Mouse (Mus musculus) CH12.LX (cell line): ENCODE measurements around the gene Txk. TPM values are rescaled to one million over a fixed set of nuclear protein-coding genes. Genes with fewer than 3 reads are reported as not detected.

Experiments
- DNase-seq: peaks from one replicate; pipeline ENCODE4 v3.0.0-alpha.2; 2013; ENCODE audit errors: extremely low read depth
- H3K27ac ChIP-seq: 2 replicates; pipeline ENCODE4 v1.5.1; 2012; ENCODE audit warnings: low read depth, mild to moderate bottlenecking, control low read depth, moderate library complexity; ENCODE audit not compliant: insufficient read depth
- H3K27me3 ChIP-seq: replicated peaks from 2 replicates; pipeline ENCODE3; 2012; ENCODE audit warnings: inconsistent platforms
- H3K36me3 ChIP-seq, 2 experiments: replicated peaks in 1 of 2; 2 replicates each; pipeline versions ENCODE3 to v1.6.1; 2012; ENCODE audit warnings: inconsistent platforms in 1 of 2, low read length in 1 of 2, mild to moderate bottlenecking in 1 of 2, mixed read lengths in 1 of 2, moderate library complexity in 1 of 2; ENCODE audit not compliant: control insufficient read depth in 1 of 2, insufficient read depth in 1 of 2
- H3K4me1 ChIP-seq, 2 experiments: 2 replicates each; pipeline ENCODE4 v1.6.1; 2012; ENCODE audit warnings: inconsistent platforms in 1 of 2, moderate library complexity in 1 of 2; ENCODE audit not compliant: insufficient read depth in 2 of 2, control insufficient read depth in 1 of 2
- H3K4me2 ChIP-seq: 2 replicates; pipeline ENCODE4 v1.6.1; 2012; ENCODE audit warnings: low read depth, mild to moderate bottlenecking, control low read depth; ENCODE audit not compliant: poor library complexity, insufficient read depth, severe bottlenecking
- H3K4me3 ChIP-seq, 3 experiments: fragments of 150-350 bp in 1 of 3; sonication (generic) in 1 of 3; replicated peaks in 1 of 3; 2 replicates each; pipeline versions ENCODE3 to v1.5.1; 2011 to 2012; ENCODE audit warnings: low read depth in 2 of 3, low read length in 2 of 3, mild to moderate bottlenecking in 2 of 3, moderate library complexity in 2 of 3, control low read depth in 1 of 3, improper control_type of control experiment in 1 of 3, inconsistent platforms in 1 of 3, mixed read lengths in 1 of 3; ENCODE audit not compliant: poor library complexity in 1 of 3
- H3K79me2 ChIP-seq: replicated peaks from 2 replicates; pipeline ENCODE4 v1.6.1; 2012; ENCODE audit warnings: mild to moderate bottlenecking, moderate library complexity; ENCODE audit not compliant: control insufficient read depth, poor library complexity, insufficient read depth, severe bottlenecking; ENCODE audit errors: extremely low read depth
- H3K9ac ChIP-seq: 2 replicates; pipeline ENCODE4 v1.6.1; 2012; ENCODE audit warnings: low read depth, mild to moderate bottlenecking, control low read depth, moderate library complexity; ENCODE audit not compliant: insufficient read depth
- H3K9me3 ChIP-seq: replicated peaks from 2 replicates; pipeline ENCODE3; 2012; ENCODE audit warnings: low read length, inconsistent platforms, mixed read lengths
- CHD2 ChIP-seq: IDR thresholded peaks from 2 replicates; pipeline ENCODE4 v1.6.1; 2011; ENCODE audit warnings: low read length, improper control_type of control experiment
- CTCF ChIP-seq, 2 experiments: IDR thresholded peaks in 1 of 2; conservative IDR thresholded peaks in 1 of 2; 2 replicates each; pipeline ENCODE4 v1.5.1; 2011 to 2012; ENCODE audit warnings: low read depth in 2 of 2, low read length in 2 of 2, improper control_type of control experiment in 1 of 2, inconsistent platforms in 1 of 2, mild to moderate bottlenecking in 1 of 2, moderate library complexity in 1 of 2
- E2F4 ChIP-seq: IDR thresholded peaks from 2 replicates; pipeline ENCODE4 v1.6.1; 2011; ENCODE audit warnings: low read depth, low read length, improper control_type of control experiment; ENCODE audit not compliant: insufficient replicate concordance
- ELF1 ChIP-seq: IDR thresholded peaks from 2 replicates; pipeline ENCODE4 v1.6.1; 2014; ENCODE audit warnings: low read depth, mild to moderate bottlenecking, inconsistent platforms, low read length, improper control_type of control experiment
- EP300 ChIP-seq: IDR thresholded peaks from 2 replicates; pipeline ENCODE4 v1.6.1; 2011; ENCODE audit warnings: low read length, improper control_type of control experiment
- ETS1 ChIP-seq: conservative IDR thresholded peaks from 2 replicates; pipeline ENCODE4 v1.6.1; 2012; ENCODE audit warnings: low read depth, mild to moderate bottlenecking, inconsistent platforms, low read length, improper control_type of control experiment, moderate library complexity
- GABPA ChIP-seq: IDR thresholded peaks from 2 replicates; pipeline ENCODE4 v1.6.1; 2012; ENCODE audit warnings: low read depth, low read length, improper control_type of control experiment, inconsistent platforms; ENCODE audit not compliant: insufficient replicate concordance
- IRF4 ChIP-seq: IDR thresholded peaks from 2 replicates; pipeline ENCODE4 v1.6.1; 2014; ENCODE audit warnings: low read depth, mild to moderate bottlenecking, inconsistent platforms, low read length, improper control_type of control experiment
- KAT2A ChIP-seq: IDR thresholded peaks from 2 replicates; pipeline ENCODE4 v1.6.1; 2012; ENCODE audit warnings: low read length, improper control_type of control experiment, inconsistent platforms; ENCODE audit not compliant: insufficient replicate concordance
- MAFK ChIP-seq: IDR thresholded peaks from 2 replicates; pipeline ENCODE4 v1.6.1; 2011; ENCODE audit warnings: low read length, improper control_type of control experiment; ENCODE audit not compliant: insufficient replicate concordance
- MAX ChIP-seq: IDR thresholded peaks from 2 replicates; pipeline ENCODE4 v1.6.1; 2011; ENCODE audit warnings: low read length, improper control_type of control experiment
- MAZ ChIP-seq: IDR thresholded peaks from 2 replicates; pipeline ENCODE4 v1.6.1; 2012; ENCODE audit warnings: low read depth, mild to moderate bottlenecking, inconsistent platforms, low read length, improper control_type of control experiment, moderate library complexity
- MEF2A ChIP-seq: IDR thresholded peaks from 2 replicates; pipeline ENCODE4 v1.6.1; 2014; ENCODE audit warnings: low read depth, mild to moderate bottlenecking, inconsistent platforms, low read length, improper control_type of control experiment, borderline replicate concordance
- MXI1 ChIP-seq: IDR thresholded peaks from 2 replicates; pipeline ENCODE4 v1.6.1; 2011; ENCODE audit warnings: mild to moderate bottlenecking, low read depth, low read length, improper control_type of control experiment
- NELFE ChIP-seq: IDR thresholded peaks from 2 replicates; pipeline ENCODE4 v1.6.1; 2011; ENCODE audit warnings: low read depth, low read length, improper control_type of control experiment
- PAX5 ChIP-seq: IDR thresholded peaks from 2 replicates; pipeline ENCODE4 v1.6.1; 2012; ENCODE audit warnings: low read length, inconsistent platforms, mixed read lengths
- POLR2A ChIP-seq: IDR thresholded peaks from 2 replicates; pipeline ENCODE4 v1.6.1; 2011; ENCODE audit warnings: low read depth, mild to moderate bottlenecking, improper control_type of control experiment, low read length
- POLR2AphosphoS2 ChIP-seq: IDR thresholded peaks from 2 replicates; pipeline ENCODE4 v1.6.1; 2011; ENCODE audit warnings: low read depth, low read length, improper control_type of control experiment
- SMC3 ChIP-seq: IDR thresholded peaks from 2 replicates; pipeline ENCODE4 v1.6.1; 2011; ENCODE audit warnings: low read depth, low read length, improper control_type of control experiment
- TBP ChIP-seq: conservative IDR thresholded peaks from 2 replicates; pipeline ENCODE4 v1.6.1; 2011; ENCODE audit warnings: low read depth, low read length, improper control_type of control experiment
- UBTF ChIP-seq: IDR thresholded peaks from 2 replicates; pipeline ENCODE4 v1.6.1; 2012; ENCODE audit warnings: low read depth, mild to moderate bottlenecking, inconsistent platforms, low read length, improper control_type of control experiment, moderate library complexity
- USF1 ChIP-seq: IDR thresholded peaks from 2 replicates; pipeline ENCODE4 v1.6.1; 2014; ENCODE audit warnings: low read depth, mild to moderate bottlenecking, inconsistent platforms, low read length, improper control_type of control experiment
- USF2 ChIP-seq: conservative IDR thresholded peaks from 2 replicates; pipeline ENCODE4 v1.6.1; 2011; ENCODE audit warnings: low read depth, low read length, improper control_type of control experiment
- ZKSCAN1 ChIP-seq: IDR thresholded peaks from 2 replicates; pipeline ENCODE4 v1.6.1; 2012; ENCODE audit warnings: low read depth, inconsistent platforms, low read length, improper control_type of control experiment, borderline replicate concordance
- ZNF384 ChIP-seq: IDR thresholded peaks from 2 replicates; pipeline ENCODE4 v1.6.1; 2012; ENCODE audit warnings: low read depth, low read length, improper control_type of control experiment, inconsistent platforms
- dilution Hi-C: fragments of 300-500 bp; cut with MboI; formaldehyde crosslinking; loops from 2 replicates; pipeline ENCODE4 v1.14.3; 2020; ENCODE audit warnings: low sequenced_read_pairs; ENCODE audit not compliant: extremely low pct_unique_long_range_greater_than_20kb, extremely low pct_ligation_motif_present
- in situ Hi-C: fragments of 300-500 bp; cut with MboI; formaldehyde crosslinking; loops from 3 replicates; pipeline ENCODE4 v1.14.3; 2019; ENCODE audit warnings: low sequenced_read_pairs, low pct_ligation_motif_present, low pct_unique_long_range_greater_than_20kb, mixed read lengths
- polyA plus RNA-seq: library from polyadenylated mRNA; unstranded; fragments of >175 nt; gene quantifications from 2 replicates; pipeline ENCODE4 v1.2.1, GENCODE M21; 2012; ENCODE audit warnings: low read depth; ENCODE audit not compliant: insufficient read length
- total RNA-seq, 2 experiments: library from RNA; depleted of rRNA; stranded (reverse); fragments of 300-350 nt in 1 of 2; fragments of >200 nt in 1 of 2; gene quantifications; 2 replicates each; pipeline ENCODE4 v1.2.3; 2012 to 2014

The Txk gene
- total and polyA plus RNA-seq, 3 experiments, result 0.08 to 0.11 TPM; not detected in 1

DNA sequence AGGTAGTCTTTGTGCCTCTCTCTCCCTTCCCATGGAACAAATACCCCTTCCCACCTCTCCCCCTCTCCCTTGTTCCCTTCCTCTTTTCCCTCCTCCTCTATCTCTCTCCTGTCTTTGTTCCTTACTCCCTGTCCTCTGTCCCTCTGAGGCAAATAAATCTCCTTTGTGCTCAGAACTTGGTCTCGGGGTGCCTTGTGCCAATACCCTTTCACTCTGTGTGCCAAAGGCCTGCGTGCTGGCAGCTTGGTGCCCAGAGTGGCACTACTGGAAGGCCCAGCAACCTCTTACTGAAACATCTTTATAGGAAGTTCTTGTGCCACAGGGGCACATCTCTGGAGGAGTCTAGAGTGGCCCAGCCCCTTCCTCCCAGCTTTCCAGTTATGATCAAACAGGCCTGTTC is 24.0 kb upstream of the Txk start:
- no peak overlapping the region for H3K4me3 ChIP-seq
- dilution Hi-C loops (no loop called here), in situ Hi-C loops (no loop called here)
- H3K27me3 ChIP-seq, result no peaks in the 10 kb centered on the region
- H3K4me1 ChIP-seq, result 0 out of 4 replicates have a peak, but pooled peaks cover 0 to 4% of the 10 kb centered on the region in 2 experiments
- H3K9ac ChIP-seq, result no peak overlapping the region
- no peak overlapping the region for H3K4me2 ChIP-seq
- H3K9me3 ChIP-seq, result no peaks in the 10 kb centered on the region
- TF ChIP-seq USF1, result no peak
- no peak for TF ChIP-seq MAFK
- TF ChIP-seq MAX, result no peak
- TF ChIP-seq MAZ, result no peak
- no peak for TF ChIP-seq CTCF (conservative IDR thresholded peaks at IDR 0.05 in 1 of 2, IDR thresholded peaks at IDR 0.05 in 1 of 2; ENCODE audit: low read depth in 2 of 2, low read length in 2 of 2)
- TF ChIP-seq POLR2AphosphoS2, result no peak
- no peak for TF ChIP-seq E2F4
- no peak for TF ChIP-seq ZNF384
- TF ChIP-seq ETS1, result no peak
- no peak for TF ChIP-seq MXI1
- no peak for TF ChIP-seq MEF2A
- no peak for TF ChIP-seq PAX5
- TF ChIP-seq UBTF, result no peak
- TF ChIP-seq IRF4, result no peak
- TF ChIP-seq ZKSCAN1, result no peak
- no peak for TF ChIP-seq EP300
- no peak for TF ChIP-seq KAT2A
- DNase-seq, result no peak
- peaks cover 0 to 70% of the 10 kb centered on the region in 2 experiments for H3K36me3 ChIP-seq
- H3K79me2 ChIP-seq, result no peaks in the 10 kb centered on the region
- H3K27ac ChIP-seq, result no peak overlapping the region

DNA sequence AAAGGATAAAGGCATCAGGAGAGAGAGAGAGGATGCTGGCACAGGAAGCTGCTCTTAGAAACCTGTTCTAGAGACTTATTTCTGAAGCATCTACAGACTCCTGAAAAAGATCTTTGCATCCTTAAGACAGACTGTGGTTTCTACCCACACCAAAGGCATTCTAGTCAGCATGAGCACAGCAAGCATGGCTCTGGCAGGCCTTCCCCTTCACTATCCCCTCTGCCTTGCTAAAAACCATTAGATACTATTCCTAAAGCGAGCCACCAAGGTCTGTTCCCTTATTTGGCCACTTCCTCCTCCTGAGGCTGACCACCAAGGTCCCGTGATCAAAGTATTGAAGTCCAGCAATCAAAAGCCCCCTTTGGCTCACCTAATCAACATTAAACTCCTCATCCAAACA is 23.6 kb upstream of the Txk start:
- TF ChIP-seq PAX5 (no peak), POLR2A (no peak), USF2 (no peak), TBP (no peak), CHD2 (no peak), GABPA (no peak), KAT2A (no peak), ELF1 (no peak), ZKSCAN1 (no peak), NELFE (no peak), ZNF384 (no peak), POLR2AphosphoS2 (no peak), SMC3 (no peak), MEF2A (no peak)
- dilution Hi-C loops (no loop called here), in situ Hi-C loops (no loop called here)
- Histone ChIP-seq H3K36me3 (peaks cover 0 to 72% of the 10 kb centered on the region in 2 experiments), H3K9me3 (no peaks in the 10 kb centered on the region), H3K27ac (no peak overlapping the region), H3K4me2 (no peak overlapping the region), H3K79me2 (no peaks in the 10 kb centered on the region), H3K9ac (no peak overlapping the region), H3K4me1 (0 out of 4 replicates have a peak, but pooled peaks cover 0 to 4% of the 10 kb centered on the region in 2 experiments), H3K27me3 (no peaks in the 10 kb centered on the region), H3K4me3 (no peak overlapping the region)
- DNase-seq, result no peak
